Mouse (Mus musculus): ENCODE measurements around the gene Arhgef28.

Gene Arhgef28

DNA sequence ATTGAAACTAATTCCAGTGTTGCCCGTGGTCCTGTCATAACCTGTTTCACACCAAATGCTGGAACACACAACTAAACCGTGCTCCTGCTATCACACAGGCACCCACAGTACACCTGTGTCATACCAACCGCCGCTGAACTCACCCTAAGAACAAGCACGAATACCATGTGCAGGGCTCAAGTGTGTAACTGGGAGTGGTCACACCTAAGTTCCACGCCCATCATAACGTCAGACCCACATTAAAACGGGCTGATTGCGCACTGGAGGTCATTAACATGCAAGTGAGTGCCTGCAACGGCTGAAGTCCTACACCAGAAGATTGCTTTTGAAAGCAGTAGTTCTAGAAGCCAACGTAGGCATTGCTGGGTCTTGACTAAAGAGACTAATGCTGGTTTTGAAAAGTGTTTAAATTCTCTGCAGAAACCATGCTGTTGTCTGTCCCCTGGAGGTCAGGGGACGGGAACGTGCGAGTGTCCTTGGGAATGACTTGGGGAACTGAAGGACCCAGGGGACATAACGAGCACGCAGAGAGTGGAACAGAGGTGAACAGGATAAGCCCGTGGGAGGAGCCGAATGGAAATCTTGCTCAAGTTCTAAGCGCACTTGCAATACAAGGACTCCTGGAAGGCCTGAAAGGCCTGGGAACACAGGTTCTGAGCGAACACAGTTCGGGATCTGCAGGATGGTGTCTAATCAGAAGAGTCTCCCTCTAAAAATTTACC lies 22.9 kb downstream of the Arhgef28 start:
- no peak for DNase-seq (ENCODE audit: low spot score in 2 of 2)

- no peak for DNase-seq (ENCODE audit: low spot score in 2 of 2)
Observed at GRCm38 (mm10) chr13:98182330-98182729, 23.9 kb downstream of the Arhgef28 start.

- DNase-seq (ENCODE audit: low spot score in 2 of 2), result no peak
Observed at GRCm38 (mm10) chr13:98180636-98181035, 25.6 kb downstream of the Arhgef28 start.

GRCm38 (mm10) chr13:98175323-98176007 lies 30.8 kb downstream of the Arhgef28 start:
- no peak for DNase-seq (ENCODE audit: low spot score in 2 of 2)

- no peak for DNase-seq (ENCODE audit: low spot score in 2 of 2)
Observed at GRCm38 (mm10) chr13:98173008-98173407, 33.2 kb downstream of the Arhgef28 start.

GRCm38 (mm10) chr13:98172365-98172764 lies 33.9 kb downstream of the Arhgef28 start:
- no peak for DNase-seq (ENCODE audit: low spot score in 2 of 2)

DNA sequence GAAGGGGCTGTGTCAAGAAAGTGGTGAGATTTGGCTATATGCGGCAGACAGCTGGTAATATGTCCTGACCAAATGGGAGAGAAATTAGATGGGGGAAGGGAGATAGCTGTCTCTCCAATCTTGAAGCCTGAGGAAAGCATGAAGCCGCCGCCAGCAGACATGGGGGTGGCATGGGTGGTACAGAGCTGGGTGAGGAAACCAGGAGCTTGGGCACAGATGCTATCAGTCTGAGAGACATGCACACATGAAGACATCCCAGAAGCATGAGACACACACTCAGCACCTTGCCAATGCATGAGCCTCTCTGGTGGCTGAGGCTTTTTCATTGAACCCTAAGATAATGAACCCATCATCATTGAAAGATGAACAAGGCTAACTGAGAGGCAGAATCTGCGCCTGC lies 34.5 kb downstream of the Arhgef28 start:
- no peak for DNase-seq (ENCODE audit: low spot score in 2 of 2)

GRCm38 (mm10) chr13:98171257-98171656 lies 35.0 kb downstream of the Arhgef28 start:
- no peak for DNase-seq (ENCODE audit: low spot score in 2 of 2)

GRCm38 (mm10) chr13:98164878-98165277 lies 41.4 kb downstream of the Arhgef28 start:
- no peak for DNase-seq (ENCODE audit: low spot score in 2 of 2)

- DNase-seq (ENCODE audit: low spot score in 2 of 2), result no peak
Observed at GRCm38 (mm10) chr13:98161496-98161895, 44.7 kb downstream of the Arhgef28 start.

DNA sequence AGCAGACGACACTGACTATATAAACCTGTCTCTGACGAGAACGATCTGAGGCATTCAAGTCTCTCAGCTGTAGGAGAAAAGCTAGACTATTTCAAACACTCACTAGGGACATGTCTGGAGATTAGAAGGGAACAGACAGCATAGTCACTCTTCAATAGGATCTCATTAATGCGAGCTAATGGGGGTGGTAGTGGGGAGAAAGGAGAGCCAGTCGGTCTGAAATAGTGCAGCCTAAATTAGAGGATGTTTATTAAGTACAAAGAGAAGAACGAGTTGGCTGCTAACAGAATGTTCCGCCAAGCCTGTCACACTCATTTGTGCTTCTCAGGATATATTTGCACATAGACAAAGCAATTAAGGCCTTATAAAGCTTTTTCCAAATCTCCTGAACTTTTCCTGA lies 49.6 kb downstream of the Arhgef28 start:
- no peak for DNase-seq (ENCODE audit: low spot score in 2 of 2)

- DNase-seq (ENCODE audit: low spot score in 2 of 2), result no peak
Observed at GRCm38 (mm10) chr13:98152759-98153158, 53.5 kb downstream of the Arhgef28 start.

DNA sequence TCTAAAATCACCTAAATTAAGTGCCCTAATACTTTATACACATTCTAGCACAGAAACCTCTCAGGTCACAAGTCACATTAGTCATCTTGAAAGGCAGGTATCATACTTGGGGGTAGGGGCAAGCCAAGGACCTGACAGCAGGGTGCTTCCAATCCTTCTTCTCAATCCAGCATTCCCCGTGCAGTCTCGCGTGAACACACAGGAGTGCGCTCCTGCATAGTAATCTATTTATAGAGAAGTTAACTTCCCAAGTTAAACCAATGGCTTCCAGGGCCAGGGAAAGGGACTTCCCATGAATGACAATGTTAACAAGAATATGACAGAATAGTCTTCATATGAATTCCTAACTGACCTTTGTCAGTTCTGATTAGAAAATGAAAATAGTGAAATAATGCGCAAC lies 58.7 kb downstream of the Arhgef28 start:
- DNase-seq (ENCODE audit: low spot score in 2 of 2), result no peak

GRCm38 (mm10) chr13:98146573-98147160 lies 59.6 kb downstream of the Arhgef28 start:
- DNase-seq (ENCODE audit: low spot score in 2 of 2), result no peak

GRCm38 (mm10) chr13:98145310-98145709 lies 60.9 kb downstream of the Arhgef28 start:
- no peak for DNase-seq (ENCODE audit: low spot score in 2 of 2)

- no peak for DNase-seq (ENCODE audit: low spot score in 2 of 2)
Observed at GRCm38 (mm10) chr13:98143000-98143399, 63.2 kb downstream of the Arhgef28 start.

DNA sequence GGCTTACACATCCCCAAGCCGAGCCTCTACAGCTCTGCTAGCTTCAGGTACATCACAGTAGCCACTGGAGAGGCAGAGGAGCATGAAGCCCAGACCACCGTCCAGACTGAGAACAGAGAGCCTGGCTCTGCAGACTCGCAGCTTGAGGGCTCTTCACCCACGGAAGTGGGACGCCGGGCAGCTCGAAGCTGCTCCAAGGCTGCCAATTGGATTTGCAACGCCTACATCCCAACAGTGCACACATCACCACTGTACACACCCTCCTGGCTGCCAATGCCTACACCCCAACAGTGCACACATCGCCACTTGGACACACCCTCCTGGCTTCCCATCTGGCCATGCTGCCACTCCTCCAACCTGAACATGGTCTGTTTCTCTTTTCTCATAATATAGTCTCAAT lies 65.6 kb downstream of the Arhgef28 start:
- no peak for DNase-seq (ENCODE audit: low spot score in 2 of 2)

GRCm38 (mm10) chr13:98138786-98139185 lies 67.5 kb downstream of the Arhgef28 start:
- DNase-seq (ENCODE audit: low spot score in 2 of 2), result no peak

- DNase-seq (ENCODE audit: low spot score in 2 of 2), result no peak
Observed at GRCm38 (mm10) chr13:98135890-98136555, 70.2 kb downstream of the Arhgef28 start.

GRCm38 (mm10) chr13:98132951-98133350 lies 73.3 kb downstream of the Arhgef28 start:
- DNase-seq (ENCODE audit: low spot score in 2 of 2), result no peak

DNA sequence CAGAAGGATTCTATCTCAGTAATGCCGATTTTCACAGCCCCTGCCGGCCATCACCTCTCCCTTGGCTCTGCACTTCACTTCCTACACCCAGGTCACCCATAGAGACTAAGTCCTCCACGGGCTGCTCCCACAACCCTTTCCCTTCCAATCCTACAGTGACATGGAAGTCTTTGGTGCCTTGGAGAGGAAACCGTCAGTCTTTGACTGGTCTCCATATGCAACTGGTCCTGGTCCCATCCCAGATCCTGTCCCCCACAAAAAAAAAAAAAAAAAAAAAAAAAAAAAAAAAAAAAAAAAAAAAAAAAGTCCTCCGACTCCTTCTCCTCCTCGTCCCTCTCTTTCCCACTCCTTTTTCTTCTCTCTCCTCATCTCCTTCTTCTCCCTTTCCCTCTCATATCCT lies 74.0 kb downstream of the Arhgef28 start:
- DNase-seq (ENCODE audit: low spot score in 2 of 2), result no peak

DNA sequence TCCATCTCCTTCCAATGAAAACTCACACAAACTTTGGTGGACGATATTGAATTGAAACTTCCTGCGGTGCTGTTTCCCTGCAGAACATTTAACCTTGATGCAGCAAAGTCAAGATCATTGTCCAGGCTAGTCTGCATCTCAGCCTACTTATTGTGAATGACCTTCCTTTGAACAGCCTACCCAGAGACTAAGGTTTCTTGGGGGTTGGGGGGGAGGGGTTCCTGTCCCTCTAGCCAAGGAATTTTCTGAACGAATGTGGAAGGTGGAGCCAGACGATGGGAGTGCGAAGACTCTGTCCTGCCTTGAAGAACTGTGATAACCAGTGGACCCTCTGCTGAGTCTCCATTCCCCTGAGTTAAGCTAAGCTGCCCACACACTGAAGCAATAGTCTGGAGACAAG lies 80.6 kb downstream of the Arhgef28 start:
- no peak for DNase-seq (ENCODE audit: low spot score in 2 of 2)
